Mouse (Mus musculus) kidney, postnatal 14 days (tissue): Measurements from ENCODE around the gene Prkcd.
A peak's percentile ranks its signal among the peaks of the same experiment; 100 is the strongest.

Experiments
- DNase-seq: peaks from one replicate; pipeline ENCODE4 v3.0.0; 2022; ENCODE audit warnings: mixed read lengths

The Prkcd gene

DNA sequence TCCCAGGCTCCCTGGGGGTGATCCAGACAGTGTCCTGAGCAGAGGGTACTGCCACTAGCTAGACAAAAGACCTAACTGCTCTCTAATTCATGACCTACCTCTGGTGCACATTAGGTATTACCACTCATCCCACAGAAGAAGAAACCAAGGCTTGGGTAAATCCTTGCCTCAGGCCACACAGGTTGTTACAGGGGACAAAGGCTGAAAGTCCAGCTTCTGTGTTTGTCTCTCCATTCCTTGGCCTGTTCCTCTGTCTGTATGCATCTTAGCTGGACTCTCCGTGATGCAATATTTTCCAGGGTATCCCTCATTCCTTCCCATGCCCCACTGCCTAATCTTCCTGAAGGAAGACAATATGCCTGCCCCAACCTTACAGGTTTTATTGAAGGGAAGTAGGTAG is 8.4 kb upstream of the Prkcd start:
- DNase-seq: peak; percentile 32

GRCm38 (mm10) chr14:30633708-30634107 is 7.7 kb upstream of the Prkcd start:
- no peak for DNase-seq

GRCm38 (mm10) chr14:30631834-30632233 is 5.8 kb upstream of the Prkcd start:
- DNase-seq: no peak

DNA sequence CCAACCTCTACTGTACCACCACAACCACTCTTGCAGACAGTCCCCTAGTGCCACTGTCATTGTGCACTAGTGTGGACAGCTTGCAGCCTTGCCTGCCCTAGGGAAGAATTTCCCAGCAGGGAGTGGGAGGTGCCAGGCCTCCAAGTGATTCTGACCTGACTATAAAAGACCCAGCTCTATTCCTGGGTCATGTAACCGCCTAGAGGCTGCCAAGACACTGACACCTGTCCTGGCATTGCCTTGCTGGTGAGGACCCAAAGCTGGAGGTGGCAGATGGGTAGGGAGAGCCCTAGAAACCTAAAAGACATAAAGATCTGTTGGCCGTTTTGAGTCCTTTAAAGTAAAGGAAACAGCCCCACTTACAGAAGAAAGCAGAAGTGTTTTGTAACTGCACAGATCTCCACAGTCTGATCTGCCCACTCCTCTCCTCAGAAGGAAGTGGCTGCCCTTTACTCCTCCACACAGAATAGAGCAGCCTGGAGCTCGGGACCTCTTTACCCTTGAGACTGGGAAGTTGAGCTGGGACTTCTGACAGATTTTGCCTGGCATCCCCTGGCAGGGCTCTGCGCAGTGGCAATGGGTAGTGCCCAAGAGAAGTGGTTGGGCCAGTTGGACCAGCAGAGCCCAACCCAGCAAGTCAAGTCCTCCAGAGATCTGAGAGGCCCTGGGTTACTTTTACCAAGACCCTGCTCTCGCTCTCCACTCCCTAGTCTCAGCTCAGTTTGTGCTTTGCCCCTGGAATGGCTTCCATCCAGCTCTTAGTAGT is 5.0 kb upstream of the Prkcd start:
- peak; percentile 66 for DNase-seq

DNA sequence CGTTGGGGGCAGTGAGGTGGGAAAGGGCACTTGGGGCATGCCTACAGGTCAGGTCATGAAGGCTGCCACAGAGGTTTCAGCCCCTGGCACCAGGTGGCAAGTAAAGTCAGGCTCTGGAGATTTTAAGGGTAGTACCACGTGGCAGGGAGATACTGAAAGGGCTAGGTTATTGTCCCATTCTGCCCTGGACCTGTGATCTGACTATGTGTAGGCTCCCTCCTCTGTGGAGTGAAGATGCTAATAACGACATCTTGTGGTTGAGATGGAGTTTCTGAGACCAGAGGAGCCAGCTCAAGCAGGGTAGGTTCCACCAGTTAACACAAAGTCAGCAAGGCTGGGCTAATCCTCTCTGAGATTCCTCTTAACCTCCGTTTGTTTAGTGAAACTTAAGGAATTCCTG is 3.8 kb upstream of the Prkcd start:
- no peak for DNase-seq

DNA sequence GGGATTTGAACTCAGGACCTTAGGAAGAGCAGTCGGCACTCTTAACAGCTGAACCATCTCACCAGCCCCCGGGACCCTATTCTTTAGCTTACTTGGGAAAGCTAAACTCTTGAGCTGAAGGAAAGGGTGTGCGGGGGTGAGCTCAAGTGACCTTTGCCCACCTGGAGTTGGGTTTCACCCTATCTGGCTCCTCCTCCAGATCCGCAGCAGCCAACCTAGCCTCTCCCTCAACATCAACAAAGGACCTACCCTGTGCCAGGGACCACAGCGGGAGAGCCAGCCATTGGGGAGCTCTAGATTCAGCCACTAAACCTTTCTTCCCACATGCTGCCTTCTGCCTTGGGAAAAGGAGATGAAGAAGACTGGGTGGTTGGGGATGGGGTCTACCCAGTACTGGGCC is 2.2 kb upstream of the Prkcd start:
- DNase-seq: peak; percentile 37

DNA sequence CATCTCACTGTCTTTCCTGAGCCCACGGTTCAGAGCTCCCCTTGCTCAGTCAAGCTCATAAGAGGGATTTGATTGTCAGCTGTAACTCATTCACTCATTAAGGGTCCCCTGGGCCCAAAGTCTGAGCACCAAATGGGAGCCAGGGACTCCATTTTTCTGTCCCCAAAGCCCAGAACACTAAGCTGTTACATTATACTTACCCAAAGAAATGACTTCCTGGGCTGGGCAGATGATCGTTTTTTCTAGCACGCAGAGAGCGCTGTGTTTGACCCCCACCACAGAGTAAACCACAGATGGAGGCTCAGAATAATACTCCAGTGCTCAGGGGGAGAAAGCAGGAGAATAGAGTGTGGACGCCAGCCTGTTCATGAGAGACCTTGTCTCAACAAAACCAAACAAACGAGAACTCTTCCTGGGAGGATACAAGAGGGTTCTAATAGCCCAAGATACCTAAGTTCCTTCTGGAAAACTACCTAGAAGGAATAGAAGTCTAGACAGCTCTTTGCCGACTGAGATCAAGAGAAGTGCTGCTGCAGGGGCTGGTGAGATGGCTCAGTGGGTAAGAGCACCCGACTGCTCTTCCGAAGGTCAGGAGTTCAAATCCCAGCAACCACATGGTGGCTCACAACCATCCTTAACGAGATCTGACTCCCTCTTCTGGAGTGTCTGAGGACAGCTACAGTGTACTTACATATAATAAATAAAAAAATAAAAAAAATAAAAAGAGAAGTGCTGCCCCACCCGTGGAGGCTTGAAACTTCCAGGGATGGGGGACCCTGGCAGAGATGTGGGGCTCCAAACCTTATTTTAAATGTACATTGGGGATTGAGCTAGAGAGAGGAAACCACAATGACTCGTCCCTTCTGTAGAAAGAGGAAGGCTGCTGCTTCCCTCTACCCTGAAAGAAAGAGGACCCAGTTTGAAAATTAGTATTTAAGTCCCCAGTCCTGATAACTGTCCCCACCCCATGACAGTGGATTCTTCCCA is 1.0 kb upstream of the Prkcd start:
- no peak for DNase-seq

GRCm38 (mm10) chr14:30625131-30625807 is 741 bp downstream of the Prkcd start:
- peak; percentile 69 for DNase-seq

DNA sequence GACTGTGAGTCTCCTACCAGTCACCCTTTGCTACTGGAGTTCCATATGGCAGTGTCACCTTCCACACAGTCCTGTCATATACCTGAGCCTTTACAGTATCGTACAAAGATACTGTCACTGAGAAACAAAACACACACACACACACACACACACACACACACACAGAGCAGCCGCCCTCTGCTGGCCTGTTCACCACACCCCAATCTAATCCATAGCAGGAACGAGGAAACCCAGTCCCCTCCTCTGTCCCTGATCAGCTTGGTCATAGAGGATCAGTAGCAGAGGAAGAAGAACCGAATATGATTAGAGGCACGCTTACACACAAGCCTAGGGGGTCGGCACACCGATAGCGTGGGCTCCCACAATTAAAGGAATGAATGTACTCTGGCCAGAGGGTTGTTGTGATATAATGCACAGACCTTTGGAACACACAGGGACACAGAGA is 1.7 kb downstream of the Prkcd start:
- DNase-seq: no peak

DNA sequence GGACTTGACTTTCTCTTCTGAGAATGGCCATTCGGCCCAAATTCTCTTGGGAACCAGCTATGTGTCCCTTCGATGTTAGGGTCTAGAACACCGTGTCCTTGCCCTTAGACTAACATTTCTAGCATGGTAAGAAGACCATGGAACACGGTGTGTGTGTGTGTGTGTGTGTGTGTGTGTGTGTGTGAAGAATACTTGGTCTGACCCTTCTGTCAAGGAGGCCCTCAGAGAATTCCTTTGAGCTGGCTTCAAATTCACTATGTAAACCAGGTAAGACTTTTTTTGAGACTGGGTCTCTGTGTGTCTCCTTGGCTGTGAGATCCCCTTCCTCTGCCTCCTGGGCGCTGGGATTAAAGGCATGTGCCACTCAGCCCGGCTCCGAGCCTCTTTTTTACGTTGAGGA is 3.5 kb downstream of the Prkcd start:
- DNase-seq: no peak

- peak; percentile 80 for DNase-seq
These were observed 3.9 kb downstream of the Prkcd start for GRCm38 (mm10) chr14:30622130-30622529.

DNA sequence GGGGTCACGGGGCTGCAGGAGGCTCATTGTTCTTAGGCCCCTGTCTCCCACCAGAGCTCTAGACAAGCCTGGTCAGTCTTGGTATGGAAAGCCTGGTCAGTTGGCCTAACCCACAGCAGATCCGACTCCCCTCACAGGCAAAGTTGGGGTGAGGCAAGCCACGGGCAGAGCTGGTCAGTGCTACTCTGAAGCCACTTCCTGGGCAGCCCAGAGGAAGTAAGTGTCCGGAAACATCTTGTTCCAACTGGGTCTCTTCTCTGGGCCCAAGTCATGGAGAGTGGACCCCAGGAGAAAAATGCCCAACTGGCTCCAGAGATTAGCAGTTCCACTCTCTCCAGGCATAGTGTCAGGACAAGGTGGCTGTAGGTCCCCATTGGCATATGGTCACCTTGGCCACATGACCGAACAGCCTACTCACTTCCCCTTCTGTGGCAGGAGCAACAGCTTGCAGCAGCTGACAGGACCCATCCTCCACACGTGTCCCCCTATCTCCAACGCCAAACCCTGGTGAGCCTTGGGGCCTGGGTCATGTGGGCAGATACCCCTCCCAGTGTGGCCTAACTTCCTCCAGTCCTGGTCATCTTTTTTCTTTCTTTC is 5.9 kb downstream of the Prkcd start:
- DNase-seq: no peak

DNA sequence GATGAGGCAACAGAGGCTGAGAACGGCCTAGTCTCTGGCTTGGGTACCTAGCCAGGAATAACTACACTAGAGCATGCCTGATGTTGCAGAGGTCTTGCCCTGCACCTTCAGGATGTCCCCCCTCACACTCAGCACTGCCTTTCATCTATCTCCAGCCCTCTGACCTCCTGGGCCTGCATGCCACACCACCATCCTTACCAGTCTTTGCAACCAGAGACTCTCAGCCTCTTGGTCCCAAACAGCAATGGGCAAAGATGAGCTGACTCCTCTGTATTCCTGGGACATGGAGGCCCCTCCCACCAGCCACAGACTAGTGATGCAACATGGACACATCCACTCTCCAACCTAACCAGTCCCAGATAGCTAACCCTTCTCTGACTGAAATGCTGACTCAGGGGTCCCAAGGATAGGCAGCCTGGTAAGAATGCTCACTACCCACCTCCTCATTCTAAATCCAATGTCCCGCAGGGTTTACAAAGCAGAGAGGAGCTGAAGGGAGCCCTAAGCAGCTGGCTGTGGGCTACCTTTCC is 7.2 kb downstream of the Prkcd start:
- DNase-seq: no peak

DNA sequence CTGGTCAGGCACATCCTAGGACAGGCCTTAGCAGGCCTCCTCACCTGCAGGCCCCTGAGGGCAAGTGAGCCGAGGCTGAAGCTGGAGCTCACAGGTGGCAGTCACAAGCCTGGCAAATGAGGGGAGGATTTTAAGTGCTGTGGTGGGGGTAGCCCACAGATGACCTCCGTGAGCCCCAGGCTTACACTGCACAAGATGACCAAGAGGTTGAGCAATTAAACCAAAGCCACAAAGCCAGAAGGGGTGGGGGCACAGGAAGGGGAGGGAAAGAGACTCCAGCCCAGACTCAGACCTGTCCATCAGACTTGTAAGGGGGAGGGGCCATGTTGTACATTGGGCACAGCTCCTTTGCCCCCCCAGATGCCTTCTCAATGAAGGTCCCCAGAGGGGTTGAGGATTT is 9.3 kb downstream of the Prkcd start:
- DNase-seq: no peak

GRCm38 (mm10) chr14:30612962-30613715 is 12.9 kb downstream of the Prkcd start:
- no peak for DNase-seq

DNA sequence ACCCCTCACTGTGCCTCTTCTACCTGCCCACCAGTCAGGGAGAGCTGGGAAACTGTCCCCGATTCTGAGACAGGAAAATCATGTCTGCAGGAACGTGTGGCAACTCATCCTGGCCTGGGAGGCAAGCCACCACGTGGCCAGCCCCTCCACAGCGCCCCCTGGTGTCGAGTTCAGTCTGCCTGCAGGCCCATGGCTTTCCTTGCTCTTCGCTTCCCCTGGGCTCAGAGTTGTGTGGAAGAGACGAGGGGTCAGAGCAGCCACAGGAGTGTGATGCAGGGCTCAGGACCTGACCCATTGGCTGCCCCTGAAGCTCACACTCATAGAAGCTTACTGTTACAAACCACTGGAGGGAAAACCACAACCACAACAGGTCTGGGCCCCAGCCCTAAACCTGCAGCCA is 13.5 kb downstream of the Prkcd start:
- peak; percentile 65 for DNase-seq

DNA sequence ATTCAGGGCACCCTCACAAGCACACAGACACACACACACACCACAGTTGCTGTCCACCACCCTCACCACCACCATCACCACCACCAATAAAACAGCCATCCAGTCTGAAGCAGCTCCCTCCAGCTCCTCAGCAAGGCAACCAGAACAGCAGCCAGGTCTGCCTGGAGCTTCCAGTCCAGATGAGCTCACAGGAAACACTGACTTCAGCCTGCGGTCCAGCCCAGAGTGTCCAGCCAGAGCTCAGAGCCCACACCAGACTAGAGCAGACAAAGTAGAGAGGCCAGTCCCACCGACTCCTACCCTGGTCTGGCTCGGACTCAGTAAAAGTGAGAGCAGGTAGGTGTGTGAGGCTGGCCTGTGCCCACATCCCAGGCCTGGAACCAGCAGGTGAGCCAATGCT is 15.1 kb downstream of the Prkcd start:
- DNase-seq: no peak

- DNase-seq: no peak
These were observed 15.7 kb downstream of the Prkcd start for GRCm38 (mm10) chr14:30610304-30610703.

GRCm38 (mm10) chr14:30609499-30609898 is 16.5 kb downstream of the Prkcd start:
- DNase-seq: no peak

DNA sequence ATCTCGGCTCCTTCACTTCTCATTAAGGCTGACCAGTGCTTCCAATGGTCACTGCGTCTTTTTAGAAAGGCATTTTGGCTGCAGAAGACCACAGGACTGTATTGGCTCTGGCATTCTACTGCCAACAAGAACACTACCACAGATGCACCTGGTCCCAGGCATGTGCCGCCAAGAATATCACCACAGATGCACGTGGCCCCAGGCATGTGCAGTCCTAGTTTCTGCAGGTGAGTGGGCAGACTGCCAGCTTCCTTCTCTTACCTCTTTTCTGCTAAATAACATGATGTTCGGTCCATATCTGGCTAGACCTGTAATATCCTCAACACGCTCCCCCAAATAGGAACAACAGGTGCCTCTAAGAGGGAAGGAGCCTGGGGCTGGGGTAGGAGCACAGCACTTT is 17.8 kb downstream of the Prkcd start:
- no peak for DNase-seq

DNA sequence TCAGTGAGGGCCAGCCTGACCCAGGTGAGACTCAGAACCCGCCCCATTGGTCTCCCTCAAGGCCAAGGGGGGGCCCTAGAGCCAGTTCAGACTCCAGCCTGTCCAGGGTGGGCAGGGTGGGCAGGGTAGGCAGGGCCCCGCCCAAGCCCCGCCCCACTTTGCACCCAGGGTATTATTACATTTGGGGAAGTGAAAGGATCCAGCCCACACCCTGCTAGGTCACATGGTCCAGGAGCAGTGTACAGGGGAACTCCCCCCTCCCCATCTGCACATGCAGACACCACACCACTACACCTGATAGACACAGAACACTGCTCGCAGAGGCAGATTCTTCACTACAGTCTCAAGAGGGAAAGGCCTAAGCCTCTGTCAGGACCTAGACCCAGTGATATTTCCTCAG is 18.3 kb downstream of the Prkcd start:
- DNase-seq: no peak

DNA sequence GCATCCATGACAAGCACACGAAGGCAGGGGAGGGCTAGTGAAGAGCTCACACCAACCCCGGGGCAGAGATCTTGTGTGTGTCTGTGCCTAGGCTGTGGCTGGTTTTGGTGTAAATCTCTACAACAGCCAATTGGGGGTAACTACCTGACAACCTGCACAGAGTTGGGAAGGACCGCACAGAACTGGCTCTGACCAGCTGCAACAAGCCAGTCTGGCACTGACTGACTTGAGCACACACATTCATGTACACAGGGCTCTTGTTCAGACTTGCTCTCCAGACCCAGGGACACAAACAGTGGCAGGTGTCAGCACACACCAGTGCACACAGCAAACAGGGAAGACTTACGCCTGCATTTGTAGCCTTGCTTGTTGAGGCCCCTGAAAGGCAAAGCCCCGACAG is 19.2 kb downstream of the Prkcd start:
- DNase-seq: no peak
